Mouse (Mus musculus): Measurements from ENCODE around the gene Papss1. TPM values are rescaled to one million over a fixed set of nuclear protein-coding genes. Genes with fewer than 3 reads are reported as not detected.

Papss1 gene
- polyA plus RNA-seq, 1 experiment from 2014 or later: 127 TPM

Other genes with a start within 250 kb of the Papss1 start
- 0.50 and 0.93 TPM in 2 replicates for gene Sgms2, start 73.4 kb upstream of the Papss1 start, polyA plus RNA-seq (2014; fragmentation: Nextera tagmentation; extraction: Ambion mirVana)